Mouse (Mus musculus): Measurements from ENCODE around the gene Npnt.

Gene Npnt

DNA sequence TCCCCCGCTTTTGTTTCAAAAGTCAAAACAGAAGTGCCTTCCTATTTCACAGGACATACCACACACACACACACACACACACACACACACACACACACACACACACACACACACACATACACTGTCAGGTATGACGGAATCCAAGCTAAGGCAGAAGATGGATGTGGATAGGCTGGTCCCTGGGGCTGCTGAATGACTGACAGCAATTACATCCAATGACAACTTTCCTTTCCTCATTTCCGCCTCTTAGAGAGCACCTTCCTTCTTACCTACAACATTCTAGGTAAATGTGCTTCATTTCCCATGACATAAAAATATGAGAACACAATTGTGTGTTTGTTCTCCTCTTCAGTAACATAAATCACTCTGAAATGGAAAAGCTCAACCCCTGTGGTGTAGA, 56.4 kb downstream of the Npnt start:
- no peak for DNase-seq (ENCODE audit: low read depth, low spot score)

DNA sequence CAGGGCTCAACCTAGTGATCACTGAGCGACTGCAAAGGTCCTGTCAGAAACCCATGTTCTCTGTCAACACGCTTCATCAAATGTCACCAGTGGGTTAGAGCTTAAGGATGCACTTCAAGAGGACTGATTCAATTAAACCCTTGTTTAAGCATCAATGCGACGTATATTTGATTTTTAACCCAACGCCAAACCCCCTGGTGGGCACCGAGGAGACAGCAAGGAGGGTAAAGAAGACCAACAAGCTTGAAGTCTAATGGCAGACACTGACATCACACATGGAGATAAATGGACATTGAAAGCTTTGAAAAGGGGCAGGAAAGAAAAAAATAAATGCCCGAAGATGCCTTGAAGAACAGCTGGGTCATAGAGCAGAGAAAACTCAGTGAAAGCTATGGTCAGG, 57.0 kb downstream of the Npnt start:
- DNase-seq (ENCODE audit: low read depth, low spot score): no peak

DNA sequence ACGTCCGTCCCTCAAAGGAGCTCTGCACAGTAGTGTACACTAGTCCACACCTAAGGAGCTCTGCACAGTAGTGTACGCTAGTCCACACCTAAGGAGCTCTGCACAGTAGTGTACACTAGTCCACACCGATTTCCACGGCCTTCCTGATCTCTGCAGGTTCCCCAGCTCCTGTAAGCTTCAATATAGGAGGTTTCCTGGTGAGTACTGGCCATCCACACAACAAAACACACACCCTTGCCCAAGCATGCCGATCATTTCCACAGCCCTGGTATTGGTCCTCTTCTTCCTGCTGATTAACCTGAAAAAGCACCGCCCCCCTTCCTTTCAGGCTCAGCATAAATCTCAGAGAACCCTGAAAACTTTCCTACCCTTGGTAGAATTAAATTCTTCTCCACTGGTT, 57.6 kb downstream of the Npnt start:
- no peak for DNase-seq (ENCODE audit: low read depth, low spot score)

DNA sequence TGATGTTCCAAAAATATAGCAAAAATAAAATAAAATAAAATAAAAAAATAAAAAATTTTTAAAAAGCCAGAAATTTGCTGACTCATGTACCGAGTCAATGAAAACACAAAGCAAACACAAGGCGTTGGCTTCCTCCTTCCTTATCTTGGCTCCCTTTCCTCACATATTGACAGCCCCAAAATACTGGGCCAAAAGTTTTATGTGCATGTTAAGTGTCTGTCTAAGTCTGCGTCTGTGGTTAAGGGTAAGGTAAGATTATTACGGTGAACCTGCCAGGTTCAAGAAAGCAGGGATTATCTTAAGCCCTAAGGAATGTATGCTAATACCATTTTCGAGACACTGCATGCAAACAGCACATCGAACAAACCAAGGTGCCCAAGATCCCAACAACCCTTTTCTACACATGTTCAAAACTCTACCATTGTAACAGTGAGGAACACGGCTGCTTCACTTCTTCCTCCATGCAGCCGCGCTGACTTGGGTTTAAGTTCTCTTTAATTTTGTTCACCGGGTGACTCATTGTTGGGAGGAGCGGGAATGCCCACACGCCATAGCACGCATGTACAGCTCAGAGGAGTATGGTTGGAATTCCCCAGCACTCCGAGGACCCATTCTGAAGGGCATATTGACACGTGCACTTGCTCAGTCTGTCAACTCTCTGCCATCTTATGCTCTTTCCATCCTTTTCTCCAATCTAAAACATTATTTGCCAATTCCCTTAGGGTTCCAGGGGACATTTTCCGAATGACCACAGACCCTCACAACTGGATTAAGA, 62.8 kb downstream of the Npnt start:
- DNase-seq (ENCODE audit: low read depth, low spot score): no peak

DNA sequence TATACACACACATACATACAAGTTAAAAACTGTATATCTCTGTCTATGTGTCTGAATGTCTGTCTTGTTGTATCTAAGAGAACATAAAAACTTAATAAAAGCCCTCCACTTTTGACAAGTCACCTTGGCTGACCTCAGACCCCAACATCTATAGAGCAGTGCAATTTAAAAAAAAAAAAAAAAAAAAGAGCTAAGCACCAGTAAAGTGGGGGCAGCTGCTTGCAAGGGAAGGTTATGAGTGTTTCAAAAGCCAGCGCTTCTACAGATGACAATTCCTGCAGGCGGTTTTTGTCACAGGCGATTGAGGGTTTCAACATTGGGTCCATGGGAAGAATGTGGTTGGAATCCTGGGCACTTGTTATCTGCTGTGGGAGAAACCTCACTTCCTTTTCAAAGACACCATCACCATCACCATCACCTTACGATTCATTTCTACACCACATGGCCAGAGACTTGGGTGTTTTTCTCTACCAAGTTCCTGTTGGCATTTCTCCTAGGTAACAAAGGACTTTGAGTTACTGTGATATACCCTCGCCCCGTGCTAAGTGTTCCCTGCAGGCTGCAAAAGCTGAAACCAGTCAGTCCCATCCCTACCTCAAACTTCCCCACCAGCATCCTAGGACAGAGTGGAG, 63.6 kb downstream of the Npnt start:
- no peak for DNase-seq (ENCODE audit: low read depth, low spot score)

DNA sequence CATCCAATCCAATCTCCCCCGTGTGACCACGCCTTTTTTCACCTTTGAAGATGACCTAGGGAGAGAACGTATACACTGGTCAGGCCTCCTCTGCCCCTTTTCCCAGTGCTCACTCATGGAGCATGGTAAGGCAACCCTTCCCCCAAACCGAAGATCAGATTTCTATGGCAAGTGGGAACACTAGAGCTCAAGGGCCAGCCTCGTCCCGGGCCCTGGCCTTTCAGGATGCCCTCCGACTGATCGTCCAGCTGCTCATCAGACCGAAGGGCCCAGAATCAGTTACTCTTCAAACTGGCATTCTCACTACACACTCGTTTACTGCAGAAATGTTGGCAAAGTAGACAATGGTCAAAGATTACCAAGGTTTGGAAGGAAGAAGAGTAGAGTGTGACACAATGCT, 65.6 kb downstream of the Npnt start:
- no peak for DNase-seq (ENCODE audit: low read depth, low spot score)

DNA sequence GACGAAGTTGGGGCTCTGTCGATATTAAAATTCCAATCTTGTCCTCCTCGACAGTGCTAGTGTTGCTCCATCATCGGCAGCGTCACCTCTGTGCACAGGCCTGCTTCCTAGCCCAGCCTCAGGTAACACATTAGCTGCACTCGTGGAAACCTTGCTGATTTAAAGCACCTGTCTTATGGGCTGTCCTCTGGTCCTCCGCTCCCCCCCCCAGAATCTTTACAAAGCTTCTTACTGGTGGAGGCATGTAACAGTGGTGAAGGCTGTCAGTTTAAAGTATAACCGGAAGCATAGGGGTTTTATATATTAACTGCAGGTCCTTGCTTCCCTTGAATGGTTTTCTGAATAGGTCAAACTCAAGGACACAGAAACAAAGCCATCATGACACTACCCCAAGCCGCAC, 66.8 kb downstream of the Npnt start:
- DNase-seq (ENCODE audit: low read depth, low spot score): no peak

DNA sequence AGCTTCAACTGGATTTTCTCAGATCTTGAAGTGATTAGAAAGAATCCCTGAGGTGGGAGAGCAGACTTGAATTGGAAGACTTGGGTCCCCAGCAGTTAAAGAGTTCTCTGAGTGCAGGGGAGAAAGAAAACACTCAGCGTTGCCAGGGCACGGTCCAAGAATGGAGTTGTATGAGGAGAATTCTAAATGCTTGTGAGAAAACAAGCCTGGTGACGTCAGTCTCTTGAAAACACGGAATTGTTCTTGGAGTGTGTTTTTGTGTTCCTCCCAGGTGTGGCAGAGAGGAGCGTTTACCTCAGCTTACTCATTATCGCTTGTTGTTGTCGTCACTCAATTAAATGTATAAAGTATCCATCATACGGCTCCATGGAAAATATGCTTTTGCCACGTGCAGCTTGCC, 69.3 kb downstream of the Npnt start:
- no peak for DNase-seq (ENCODE audit: low read depth, low spot score)

DNA sequence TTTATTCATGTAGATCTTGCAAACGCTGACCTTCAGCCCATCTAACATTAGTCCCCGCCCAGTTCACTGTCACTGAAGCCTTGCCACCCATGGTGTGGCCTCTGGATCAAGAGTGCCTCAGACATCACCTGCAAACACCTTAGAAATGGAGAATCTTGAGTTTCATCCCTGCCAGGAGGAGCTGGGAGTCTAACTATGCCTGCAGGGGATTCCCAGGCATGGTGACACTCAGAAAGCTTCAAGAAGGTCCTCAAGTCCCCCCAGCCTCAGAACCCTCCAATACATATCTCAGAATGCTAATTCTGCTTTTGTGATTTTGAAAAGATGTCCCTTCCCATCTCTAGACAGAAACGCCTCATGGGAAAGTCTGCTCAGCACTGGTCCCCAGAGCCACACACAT, 69.7 kb downstream of the Npnt start:
- DNase-seq (ENCODE audit: low read depth, low spot score): no peak

DNA sequence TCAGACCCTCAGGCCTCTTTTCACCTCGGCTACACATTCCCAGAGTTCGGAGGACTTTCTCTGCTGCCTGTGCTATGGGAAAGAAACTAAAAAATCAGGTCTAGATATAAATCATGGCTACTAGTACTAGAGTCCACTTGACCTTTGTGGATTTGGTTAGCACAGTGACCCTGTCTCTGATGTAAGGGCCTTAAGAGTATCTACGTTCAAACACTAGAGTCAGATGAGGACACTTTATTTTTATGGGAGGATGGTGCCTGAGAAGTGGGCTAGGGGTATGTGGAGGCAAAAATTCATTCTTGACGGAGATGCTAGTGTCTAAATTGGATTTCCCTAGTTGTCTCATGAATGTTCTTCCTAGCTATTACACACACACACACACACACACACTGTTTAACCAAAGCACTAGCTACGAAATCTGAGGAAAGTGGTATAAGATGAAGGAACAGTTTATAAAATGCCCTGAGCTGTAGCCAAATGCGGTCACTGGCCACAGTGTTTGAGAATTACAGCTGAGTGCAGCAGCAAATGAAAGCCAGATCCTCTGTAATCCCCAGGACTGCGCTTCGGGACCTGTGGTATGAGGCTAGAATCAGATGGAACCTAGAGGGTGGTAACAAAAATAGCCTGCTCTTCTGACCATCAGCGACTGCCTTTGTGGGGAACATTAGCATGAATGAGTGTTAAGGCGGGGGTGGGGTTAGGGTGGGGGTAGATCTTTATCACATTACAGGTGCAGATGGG, 73.0 kb downstream of the Npnt start:
- DNase-seq (ENCODE audit: low read depth, low spot score): peak; percentile 16

DNA sequence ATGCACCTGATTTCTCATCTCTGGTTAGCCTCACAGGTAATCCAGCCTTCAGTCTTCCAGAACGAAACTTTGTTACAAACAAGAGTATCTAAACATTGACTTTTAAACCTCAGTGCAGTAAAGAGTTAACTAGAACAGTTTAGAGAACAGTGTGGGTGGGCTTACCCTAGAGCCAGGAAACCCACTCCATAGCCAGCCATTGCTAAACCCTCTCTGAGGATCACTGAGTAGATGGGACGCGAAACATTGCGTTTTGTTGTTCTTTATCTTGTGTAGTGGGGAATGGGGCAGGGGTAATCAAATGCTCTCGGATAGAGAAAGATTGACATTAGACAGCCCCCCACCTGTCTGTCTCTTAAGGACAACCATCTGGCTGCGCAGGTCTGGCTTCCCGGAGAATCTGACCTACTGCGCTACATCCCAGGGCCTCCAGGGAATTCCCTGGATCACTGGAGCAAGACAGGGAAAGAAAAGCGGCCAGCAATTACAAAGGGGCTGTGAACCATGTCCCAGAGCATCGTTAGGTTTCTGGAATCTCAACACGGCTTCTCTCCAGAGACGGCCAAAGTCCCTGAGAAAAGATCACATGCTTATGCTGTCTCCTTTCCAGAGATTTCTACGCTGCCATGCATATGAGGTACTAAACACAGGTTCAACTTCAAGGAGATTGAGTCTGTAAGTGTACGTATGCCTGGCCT, 73.9 kb downstream of the Npnt start:
- peak; percentile 45 for DNase-seq (ENCODE audit: low read depth, low spot score)

DNA sequence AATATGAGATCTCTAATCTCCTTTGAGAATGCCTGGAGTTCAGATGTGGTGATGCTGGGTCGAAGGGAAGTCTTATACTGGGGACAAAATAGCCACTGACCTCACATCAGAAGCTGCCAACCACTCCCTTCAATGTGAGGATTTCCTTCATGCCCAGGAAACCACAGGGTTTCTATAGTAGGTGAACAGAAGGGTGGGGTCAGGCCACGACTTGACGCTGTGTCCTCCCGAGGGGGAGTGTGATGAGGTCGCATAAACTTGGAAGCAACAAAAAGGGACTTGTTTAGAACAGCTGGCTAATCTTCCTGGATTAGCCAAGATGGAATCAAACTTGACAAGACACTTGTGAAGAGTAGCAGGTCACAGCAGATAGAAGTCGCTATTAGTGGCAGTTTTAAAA, 76.8 kb downstream of the Npnt start:
- DNase-seq (ENCODE audit: low read depth, low spot score): no peak

DNA sequence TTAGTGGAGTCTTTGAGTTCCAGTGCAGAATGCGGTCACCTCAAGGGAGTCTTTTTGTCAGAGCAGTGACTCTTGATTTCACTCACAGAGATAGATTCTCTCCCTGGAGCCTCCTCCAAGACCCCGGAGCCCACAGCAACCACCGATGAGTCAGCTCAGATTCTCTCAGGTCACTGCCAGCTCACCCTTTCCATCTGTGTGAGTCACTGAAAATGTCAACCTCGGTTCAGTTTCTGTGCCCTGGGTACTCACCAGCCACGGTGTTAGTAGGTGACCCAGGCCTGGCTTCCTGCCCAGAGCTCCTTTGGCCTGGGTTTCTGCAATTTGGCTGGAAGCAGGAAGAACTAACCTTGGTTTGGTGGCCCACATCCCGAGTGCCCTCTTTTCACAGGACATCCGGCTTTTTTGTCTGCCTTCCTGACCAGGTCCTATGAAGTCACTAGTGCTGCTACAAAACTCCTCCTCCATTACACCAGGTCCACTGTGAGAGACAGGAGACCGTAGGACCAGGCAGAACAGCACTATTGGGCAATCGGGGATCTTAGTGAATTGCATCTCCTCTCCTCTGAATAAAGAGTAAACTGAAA, 78.7 kb downstream of the Npnt start:
- no peak for DNase-seq (ENCODE audit: low read depth, low spot score)

DNA sequence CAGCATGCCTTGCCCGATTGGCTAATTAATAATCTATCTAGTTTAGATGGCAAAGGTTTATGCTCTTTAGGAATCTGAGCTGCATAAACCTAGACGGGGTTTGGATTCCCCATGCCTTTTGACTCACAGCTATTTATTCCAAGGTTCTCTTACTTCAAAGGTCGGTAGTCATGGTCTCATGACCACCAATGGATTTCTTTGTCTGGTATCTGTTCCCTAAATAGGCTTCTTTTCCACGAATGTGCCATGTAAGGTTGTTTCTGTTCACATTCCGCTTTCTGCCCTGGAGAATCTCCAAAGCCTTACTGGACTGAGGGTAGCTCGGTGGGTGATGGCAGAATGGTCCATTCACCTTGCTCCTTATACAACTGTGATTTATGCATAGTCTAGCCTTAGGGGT, 80.0 kb downstream of the Npnt start:
- DNase-seq (ENCODE audit: low read depth, low spot score): no peak

DNA sequence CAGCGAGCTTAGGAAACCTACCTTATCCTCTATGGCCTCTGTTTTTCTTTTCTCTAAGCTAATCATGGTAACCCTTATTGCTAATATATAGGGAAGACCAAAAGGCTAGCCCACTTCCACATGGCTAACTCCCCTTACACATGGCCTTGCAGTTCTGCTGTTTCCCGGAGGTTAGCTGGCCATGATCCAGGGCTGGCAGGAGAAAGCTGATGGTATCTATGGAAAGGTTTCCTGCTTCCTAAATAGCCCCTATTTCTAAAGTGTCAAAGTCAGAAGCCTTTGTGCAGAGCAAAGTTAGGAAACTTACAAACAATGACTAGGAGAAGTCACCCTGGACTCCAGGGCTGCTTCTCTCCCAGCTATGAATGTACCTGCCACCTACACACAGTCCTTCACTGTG, 81.3 kb downstream of the Npnt start:
- no peak for DNase-seq (ENCODE audit: low read depth, low spot score)

DNA sequence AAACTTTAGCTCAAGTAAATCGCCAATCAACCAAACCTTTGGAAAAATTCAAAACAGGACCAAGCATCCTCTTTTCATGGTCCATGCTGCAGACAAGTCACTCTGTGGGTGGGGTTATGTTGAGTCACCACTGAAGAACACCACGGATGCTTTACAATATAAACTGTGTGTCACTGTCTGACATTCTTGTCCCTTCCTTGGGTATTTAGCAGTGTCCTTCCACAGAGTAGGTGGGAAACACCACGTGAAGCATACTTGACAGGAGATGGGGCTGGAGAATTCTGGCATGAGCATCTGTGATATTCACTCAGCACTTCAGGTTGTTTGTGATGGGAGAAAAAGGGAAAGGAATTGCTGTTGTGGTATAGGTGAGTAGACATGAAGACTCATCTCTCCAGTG, 83.1 kb downstream of the Npnt start:
- DNase-seq (ENCODE audit: low read depth, low spot score): no peak

DNA sequence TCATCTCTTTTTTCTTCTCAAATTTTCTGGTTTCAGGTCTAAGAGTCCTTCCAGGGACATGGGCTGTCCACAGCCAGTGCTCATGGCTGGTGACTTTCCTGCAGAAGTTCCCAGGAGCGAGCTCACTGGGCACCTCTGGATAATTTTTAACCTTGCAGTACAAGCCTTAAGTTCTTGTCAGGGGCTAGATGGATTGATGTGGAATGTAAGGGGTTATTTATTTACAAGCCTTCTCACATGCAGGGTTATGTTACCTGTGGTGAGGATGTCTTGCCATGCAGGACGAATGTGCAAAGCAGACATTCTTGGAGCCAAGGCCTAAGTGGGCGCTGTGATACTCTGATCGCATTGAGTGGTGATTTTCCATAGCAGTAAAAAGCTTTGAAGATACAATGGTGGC, 84.5 kb downstream of the Npnt start:
- DNase-seq (ENCODE audit: low read depth, low spot score): no peak

DNA sequence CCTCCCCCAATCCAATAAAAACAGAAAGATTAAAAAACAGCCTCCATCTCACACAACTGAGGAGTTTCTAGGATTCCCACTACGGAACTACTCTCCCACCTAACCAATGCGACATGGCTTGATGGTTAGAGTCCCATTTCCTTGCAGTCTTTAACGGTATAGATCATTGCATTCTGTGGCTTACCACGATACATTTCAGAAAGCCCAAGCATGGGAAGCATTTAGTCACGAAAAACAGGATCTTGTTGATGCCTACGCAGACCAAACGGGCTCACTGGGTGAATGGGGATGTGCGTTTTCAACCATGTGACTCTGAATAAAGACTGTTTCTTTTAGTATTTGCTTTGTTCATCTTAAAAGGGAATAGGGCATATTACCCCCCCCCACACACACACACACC, 85.1 kb downstream of the Npnt start:
- DNase-seq (ENCODE audit: low read depth, low spot score): no peak

DNA sequence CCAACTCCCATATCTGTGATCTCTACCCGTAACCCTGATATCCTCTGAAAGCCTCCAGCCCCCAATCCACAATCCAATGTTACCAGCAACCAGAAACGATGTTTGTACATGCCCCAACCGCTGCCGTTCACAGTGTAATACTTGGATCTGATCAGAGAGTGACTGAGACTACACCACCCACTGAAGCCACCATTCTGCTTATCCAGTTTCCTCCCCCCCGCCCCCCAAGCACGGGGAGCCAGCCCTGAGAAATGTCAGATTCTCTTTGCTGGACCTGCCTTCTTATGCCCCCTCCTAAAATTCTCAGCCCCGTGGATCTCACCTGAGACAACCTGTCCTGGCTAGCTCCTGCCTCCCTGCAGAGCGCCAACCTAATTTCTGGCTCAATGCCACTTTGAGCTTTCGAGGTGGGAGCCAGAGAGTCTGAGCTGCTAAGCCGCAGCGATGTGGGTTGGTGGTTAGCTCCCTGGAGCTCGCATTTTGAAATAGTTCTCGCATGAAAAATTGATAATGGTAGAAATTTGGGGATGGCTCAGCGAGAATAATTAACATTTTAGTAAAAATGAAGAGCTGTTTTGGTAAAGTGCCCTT, 85.7 kb downstream of the Npnt start:
- no peak for DNase-seq (ENCODE audit: low read depth, low spot score)

DNA sequence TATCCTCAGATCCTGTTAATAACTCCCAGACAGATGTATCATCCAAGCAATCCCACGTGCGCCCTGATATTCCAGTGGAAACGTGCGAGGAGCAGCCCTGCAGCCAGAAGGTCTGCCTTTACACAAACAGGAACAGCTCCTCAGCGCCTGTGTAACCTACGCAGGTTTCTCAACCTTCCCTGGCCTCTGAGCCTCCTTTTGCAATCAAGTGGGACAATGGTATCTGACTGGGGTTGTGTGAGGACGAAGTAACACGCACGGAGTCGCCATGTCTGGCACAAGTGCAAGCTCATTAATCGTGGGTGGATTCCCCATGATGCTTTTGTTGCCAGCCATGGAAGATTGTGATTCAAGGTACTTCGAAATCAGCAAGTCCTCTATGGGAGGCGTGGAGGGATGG, 86.2 kb downstream of the Npnt start:
- DNase-seq (ENCODE audit: low read depth, low spot score): no peak

DNA sequence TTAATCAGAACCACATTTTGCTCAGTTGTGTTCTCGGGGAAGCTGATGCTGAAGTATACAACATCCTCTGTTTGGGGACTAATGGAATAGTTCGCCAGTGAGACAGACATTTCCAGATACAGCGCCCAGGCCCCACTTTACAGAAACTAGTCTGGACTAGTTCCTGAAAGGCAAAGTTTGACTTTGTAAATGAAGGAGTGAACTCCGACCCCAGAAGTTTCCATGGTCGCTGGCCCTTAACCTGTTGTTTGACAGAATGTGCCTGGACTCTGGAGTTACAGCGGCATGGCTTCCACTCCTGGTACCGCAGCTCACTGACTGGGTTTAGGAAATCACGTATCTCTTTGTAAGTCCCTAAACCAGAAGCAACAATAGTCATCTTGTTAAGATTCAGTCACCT, 89.3 kb downstream of the Npnt start:
- DNase-seq (ENCODE audit: low read depth, low spot score): no peak

DNA sequence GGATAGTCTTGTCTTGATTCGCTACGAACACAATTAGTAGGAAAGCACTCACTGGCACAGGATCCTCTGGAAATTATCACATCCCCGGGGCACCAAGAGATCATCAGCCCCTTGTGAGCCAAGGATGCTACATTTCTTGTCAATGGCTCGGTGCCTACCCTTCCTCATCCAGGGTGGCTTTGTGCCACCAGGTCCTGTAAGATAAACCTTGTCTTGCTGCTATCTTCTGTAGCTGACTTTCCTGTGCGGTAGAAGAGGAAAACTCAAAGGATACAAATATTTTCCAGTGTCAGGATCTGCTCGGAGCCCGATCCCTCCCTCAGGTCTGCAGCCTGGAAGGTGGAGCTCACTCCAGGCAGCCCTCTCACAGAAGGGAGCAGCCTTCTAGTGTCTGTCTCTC, 90.5 kb downstream of the Npnt start:
- DNase-seq (ENCODE audit: low read depth, low spot score): no peak
